ENCODE assay signal across 13 mouse cellular contexts in the genomic region with DNA sequence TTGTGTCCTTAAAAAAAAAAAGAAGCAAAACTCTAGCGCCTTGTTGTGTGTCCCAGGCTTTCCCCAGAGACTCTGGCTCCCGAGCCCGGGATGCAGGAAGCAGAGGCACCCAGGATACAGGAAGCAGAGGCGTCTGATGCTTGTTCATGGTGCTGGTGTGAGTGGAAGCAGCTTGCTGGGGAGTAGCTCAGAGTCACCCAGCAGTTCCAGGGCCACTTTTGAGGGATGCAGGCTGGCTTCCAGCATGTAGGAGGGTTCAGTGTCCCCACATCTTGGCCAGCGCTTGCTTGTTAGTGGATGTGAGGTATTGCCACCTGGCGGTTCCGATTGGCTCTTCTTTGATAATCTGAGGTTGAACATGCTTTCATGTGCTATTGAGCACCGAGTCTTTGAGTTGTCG. TPM values are rescaled to one million over a fixed set of nuclear protein-coding genes. Genes with fewer than 3 reads are reported as not detected.
DNase-seq lines count a peak whose midpoint lies in the region; ATAC-seq and TF ChIP-seq lines count a peak whose summit lies in the region.
"Had no signal": no experiment of that assay in that cellular context is flagged by ENCODE, and none has a peak within 500 bp of the region (broad histone marks: within the 10 kb centered on the region; RNA-seq: fewer than 3 reads in every experiment).

No protein-coding gene starts in this region.

- H3K9me3 ChIP-seq in liver, embryonic 11.5 days (ENCODE audit: control insufficient read depth, low read length): no peaks in the 10 kb centered on the region
- no peaks in the 10 kb centered on the region for H3K9me3 ChIP-seq in liver, embryonic 15.5 days (replicated peaks)
- H3K9me3 ChIP-seq in midbrain, embryonic 15.5 days: no peaks in the 10 kb centered on the region
- no peaks in the 10 kb centered on the region for H3K9me3 ChIP-seq in midbrain, embryonic 14.5 days (ENCODE audit: control insufficient read depth, low read length)

- H3K36me3 ChIP-seq in liver, embryonic 11.5 days (ENCODE audit: control insufficient read depth, insufficient read depth, low read length): no peaks in the 10 kb centered on the region
- no peaks in the 10 kb centered on the region for H3K36me3 ChIP-seq in liver, embryonic 15.5 days (replicated peaks)
- H3K36me3 ChIP-seq in midbrain, embryonic 15.5 days (replicated peaks): no peaks in the 10 kb centered on the region
- peaks cover 8% of the 10 kb centered on the region; the same call in 1 of the 2 replicates for H3K36me3 ChIP-seq in midbrain, embryonic 14.5 days (ENCODE audit: control insufficient read depth, insufficient read depth, low read length)

- peak overlapping the region; percentile 65 for H3K4me2 ChIP-seq in liver, embryonic 11.5 days
- H3K4me2 ChIP-seq in liver, embryonic 15.5 days: 0 out of 2 replicates have a peak overlapping the region, but pooled peaks have one; percentile 6
- no peak overlapping the region for H3K4me2 ChIP-seq in midbrain, embryonic 15.5 days
- H3K4me2 ChIP-seq in midbrain, embryonic 14.5 days (ENCODE audit: low read length): no peak overlapping the region

- H3K9ac ChIP-seq in liver, embryonic 11.5 days (ENCODE audit: low read depth, low read length): no peak overlapping the region
- no peak overlapping the region for H3K9ac ChIP-seq in liver, embryonic 15.5 days
- no peak overlapping the region for H3K9ac ChIP-seq in midbrain, embryonic 15.5 days
- no peak overlapping the region for H3K9ac ChIP-seq in midbrain, embryonic 14.5 days (replicated peaks; ENCODE audit: low read length)

- WGBS in liver, embryonic 11.5 days: 76% methylated on average over 9 of the region's 9 CpGs
- WGBS in liver, embryonic 15.5 days (ENCODE audit: insufficient replicate concordance): 70% methylated on average over 9 of the region's 9 CpGs
- WGBS in midbrain, embryonic 15.5 days: 88% methylated on average over 9 of the region's 9 CpGs
- WGBS in midbrain, embryonic 14.5 days: 88% methylated on average over 9 of the region's 9 CpGs

- DNase-seq in heart, adult 11 months: peak; percentile 95
- DNase-seq in heart, adult 8-10 months (ENCODE audit: low spot score): no peak
- DNase-seq in liver, embryonic 11.5 days (ENCODE audit: low spot score): no peak
- no peak for DNase-seq in liver
- no peak for DNase-seq in midbrain, embryonic 14.5 days
- DNase-seq: adrenal gland, postnatal 36 days; gastrocnemius, postnatal 14 days; kidney, adult 11 months; layer of hippocampus, postnatal 36 days; right cerebral cortex, postnatal 14 days had no signal

- TF ChIP-seq POLR2A in embryonic fibroblast, embryonic 13.5 days (IDR thresholded peaks at IDR 0.05; ENCODE audit: low read depth, low read length): no peak

- no peak overlapping the region for H3K4me3 ChIP-seq in liver, embryonic 11.5 days (ENCODE audit: low read depth, low read length)
- H3K4me3 ChIP-seq in embryonic fibroblast, embryonic 13.5 days (ENCODE audit: insufficient read depth, low read length): no peak overlapping the region
- H3K4me3 ChIP-seq in liver, embryonic 15.5 days (replicated peaks): no peak overlapping the region
- no peak overlapping the region for H3K4me3 ChIP-seq in midbrain, embryonic 15.5 days
- no peak overlapping the region for H3K4me3 ChIP-seq in midbrain, embryonic 14.5 days (replicated peaks; ENCODE audit: low read depth, low read length)

- no peaks in the 10 kb centered on the region for H3K27me3 ChIP-seq in liver, embryonic 11.5 days (replicated peaks; ENCODE audit: control insufficient read depth, insufficient read depth, low read length)
- H3K27me3 ChIP-seq in liver, embryonic 15.5 days: no peaks in the 10 kb centered on the region
- no peaks in the 10 kb centered on the region for H3K27me3 ChIP-seq in midbrain, embryonic 15.5 days (replicated peaks)
- no peaks in the 10 kb centered on the region for H3K27me3 ChIP-seq in midbrain, embryonic 14.5 days (ENCODE audit: control insufficient read depth, insufficient read depth, low read length)

- no peak for ATAC-seq in liver, embryonic 11.5 days (replicated peaks; ENCODE audit: low FRiP score)
- no peak for ATAC-seq in liver, embryonic 15.5 days (ENCODE audit: insufficient read depth)
- no peak for ATAC-seq in midbrain, embryonic 15.5 days (replicated peaks)
- no peak for ATAC-seq in midbrain, embryonic 14.5 days (ENCODE audit: low FRiP score, low TSS enrichment)

- peaks cover 47% of the 10 kb centered on the region for H3K4me1 ChIP-seq in liver, embryonic 11.5 days (replicated peaks; ENCODE audit: control insufficient read depth, insufficient read depth, low read length)
- peaks cover 16% of the 10 kb centered on the region for H3K4me1 ChIP-seq in embryonic fibroblast, embryonic 13.5 days (ENCODE audit: control insufficient read depth, insufficient read depth, low read length)
- peaks cover 53% of the 10 kb centered on the region for H3K4me1 ChIP-seq in liver, embryonic 15.5 days (replicated peaks)
- H3K4me1 ChIP-seq in midbrain, embryonic 15.5 days: peaks cover 20% of the 10 kb centered on the region
- H3K4me1 ChIP-seq in midbrain, embryonic 14.5 days (ENCODE audit: control insufficient read depth, insufficient read depth, low read length): peaks cover 11% of the 10 kb centered on the region

- no peak for TF ChIP-seq CTCF in embryonic fibroblast, embryonic 13.5 days (IDR thresholded peaks at IDR 0.05; ENCODE audit: borderline replicate concordance, insufficient read depth, low read length)

- no peak overlapping the region for H3K27ac ChIP-seq in liver, embryonic 11.5 days (ENCODE audit: low read depth, low read length)
- H3K27ac ChIP-seq in embryonic fibroblast, embryonic 13.5 days (ENCODE audit: insufficient read depth, low read length): peak overlapping the region; percentile 97
- H3K27ac ChIP-seq in liver, embryonic 15.5 days (replicated peaks): no peak overlapping the region
- H3K27ac ChIP-seq in midbrain, embryonic 15.5 days: no peak overlapping the region
- no peak overlapping the region for H3K27ac ChIP-seq in midbrain, embryonic 14.5 days (replicated peaks; ENCODE audit: low read depth, low read length)

RNA-seq across cellular contexts. Expression of a gene that starts 9.2 kb away (rescaled TPM):
- total RNA-seq in heart, adult 8-10 months (2022): 10 to 100 TPM; 63.9 to 80.9 (median 69.3) TPM
- 50.0 and 51.1 TPM in 2 replicates for polyA plus RNA-seq in liver, embryonic 11.5 days (2014; fragmentation: Nextera tagmentation; extraction: Ambion mirVana)
- 79.9 and 108 TPM in 2 replicates for polyA plus RNA-seq in embryonic fibroblast, embryonic 13.5 days (2011; ENCODE audit: insufficient read length, low read depth, missing spikeins)
- 14.0 and 14.2 TPM in 2 replicates for polyA plus RNA-seq in liver, embryonic 15.5 days (2015; fragmentation: Nextera tagmentation; extraction: Ambion mirVana)
- 409 and 418 TPM in 2 replicates for polyA plus RNA-seq in midbrain, embryonic 15.5 days (2015; fragmentation: Nextera tagmentation; extraction: Ambion mirVana)
- 276 and 368 TPM in 2 replicates for polyA plus RNA-seq in midbrain, embryonic 14.5 days (2014; fragmentation: Nextera tagmentation; extraction: Ambion mirVana)

RNA-seq across cellular contexts. Expression of a gene that starts 28.5 kb away (rescaled TPM):
- not detected for total RNA-seq in heart, adult 8-10 months (2022)
- not detected in 2 replicates for polyA plus RNA-seq in liver, embryonic 11.5 days (2014; fragmentation: Nextera tagmentation; extraction: Ambion mirVana)
- not detected in 2 replicates for polyA plus RNA-seq in embryonic fibroblast, embryonic 13.5 days (2011; ENCODE audit: insufficient read length, low read depth, missing spikeins)
- 0.14 TPM in 1 of 2 replicates, not detected in the other for polyA plus RNA-seq in liver, embryonic 15.5 days (2015; fragmentation: Nextera tagmentation; extraction: Ambion mirVana)
- polyA plus RNA-seq in midbrain, embryonic 15.5 days (2015; fragmentation: Nextera tagmentation; extraction: Ambion mirVana): not detected in 2 replicates
- not detected in 2 replicates for polyA plus RNA-seq in midbrain, embryonic 14.5 days (2014; fragmentation: Nextera tagmentation; extraction: Ambion mirVana)
- total RNA-seq: adrenal gland, postnatal 36 days; gastrocnemius, postnatal 14 days; layer of hippocampus, postnatal 36 days had no signal

RNA-seq across cellular contexts. Expression of a gene that starts 35.0 kb away (rescaled TPM):
- total RNA-seq in heart, adult 8-10 months (2022): 1 to 10 TPM; 2.6 to 3.5 (median 3.0) TPM
- 4.1 and 5.3 TPM in 2 replicates for polyA plus RNA-seq in liver, embryonic 11.5 days (2014; fragmentation: Nextera tagmentation; extraction: Ambion mirVana)
- 0.56 and 0.68 TPM in 2 replicates for polyA plus RNA-seq in embryonic fibroblast, embryonic 13.5 days (2011; ENCODE audit: insufficient read length, low read depth, missing spikeins)
- 1.5 and 2.0 TPM in 2 replicates for polyA plus RNA-seq in liver, embryonic 15.5 days (2015; fragmentation: Nextera tagmentation; extraction: Ambion mirVana)
- polyA plus RNA-seq in midbrain, embryonic 15.5 days (2015; fragmentation: Nextera tagmentation; extraction: Ambion mirVana): 0.13 and 0.19 TPM in 2 replicates
- not detected in 2 replicates for polyA plus RNA-seq in midbrain, embryonic 14.5 days (2014; fragmentation: Nextera tagmentation; extraction: Ambion mirVana)

Comparison
In these comparisons a context has a peak if more than half of its experiments do, and no peak if none do; other contexts are left out.
1. H3K4me2 ChIP-seq: peak in liver, embryonic 11.5 days (single experiment) and liver, embryonic 15.5 days (single experiment); none in midbrain, embryonic 15.5 days (single experiment) and midbrain, embryonic 14.5 days (single experiment).